Mouse (Mus musculus): ENCODE results near the gene 4931429L15Rik.

4931429L15Rik gene

GRCm38 (mm10) chr9:46257546-46257945 is 62.2 kb downstream of the 4931429L15Rik start:
- DNase-seq = no peak

GRCm38 (mm10) chr9:46256658-46257385 is 63.0 kb downstream of the 4931429L15Rik start:
- no peak for DNase-seq

- no peak for DNase-seq
Measured at GRCm38 (mm10) chr9:46256177-46256576, 63.6 kb downstream of the 4931429L15Rik start.
